Mouse (Mus musculus): ENCODE results near the gene AA986860. TPM values are rescaled to one million over a fixed set of nuclear protein-coding genes. Genes with fewer than 3 reads are reported as not detected.

Gene AA986860
- polyA plus RNA-seq, 1 experiment from 2014 or later: 1.2 TPM

GRCm38 (mm10) chr1:130738551-130739106 is 6.9 kb downstream of the AA986860 start:
- WGBS: 67% methylated on average over 3 of the region's 3 CpGs
- Histone ChIP-seq H3K27ac (no peak overlapping the region), H3K4me2 (replicated peaks) (no peak overlapping the region), H3K9me3 (no peaks in the 10 kb centered on the region), H3K36me3 (no peaks in the 10 kb centered on the region), H3K4me1 (no peaks in the 10 kb centered on the region), H3K9ac (no peak overlapping the region), H3K4me3 (no peak overlapping the region), H3K27me3 (no peaks in the 10 kb centered on the region)
- no peak for ATAC-seq (ENCODE audit: low FRiP score, low read depth)

GRCm38 (mm10) chr1:130739636-130740035 is 7.9 kb downstream of the AA986860 start:
- WGBS: 79% methylated on average over 3 of the region's 3 CpGs

GRCm38 (mm10) chr1:130740227-130740648 is 8.5 kb downstream of the AA986860 start:
- no peak overlapping the region for H3K4me2 ChIP-seq (replicated peaks)
- 68% methylated on average over 4 of the region's 4 CpGs for WGBS
- no peak overlapping the region for H3K9ac ChIP-seq
- ATAC-seq (ENCODE audit: low FRiP score, low read depth): no peak
- no peaks in the 10 kb centered on the region for H3K9me3 ChIP-seq
- no peaks in the 10 kb centered on the region for H3K27me3 ChIP-seq
- no peak overlapping the region for H3K4me3 ChIP-seq
- H3K36me3 ChIP-seq: no peaks in the 10 kb centered on the region
- no peak overlapping the region for H3K27ac ChIP-seq
- H3K4me1 ChIP-seq: no peaks in the 10 kb centered on the region

More at GRCm38 (mm10) chr1:130739636-130740035, 7.9 kb downstream of the AA986860 start:
- no peak overlapping the region for H3K9ac ChIP-seq
- no peak for ATAC-seq (ENCODE audit: low FRiP score, low read depth)
- H3K4me3 ChIP-seq: no peak overlapping the region
- no peaks in the 10 kb centered on the region for H3K9me3 ChIP-seq
- H3K36me3 ChIP-seq: no peaks in the 10 kb centered on the region
- no peak overlapping the region for H3K27ac ChIP-seq
- no peaks in the 10 kb centered on the region for H3K4me1 ChIP-seq
- no peak overlapping the region for H3K4me2 ChIP-seq (replicated peaks)
- H3K27me3 ChIP-seq: no peaks in the 10 kb centered on the region

GRCm38 (mm10) chr1:130740781-130741720 is 9.3 kb downstream of the AA986860 start:
- no peak overlapping the region for H3K27ac ChIP-seq
- 63% methylated on average over 15 of the region's 15 CpGs for WGBS

GRCm38 (mm10) chr1:130742201-130742600 is 10.4 kb downstream of the AA986860 start:
- H3K36me3 ChIP-seq: no peaks in the 10 kb centered on the region
- 86% methylated on average over 7 of the region's 7 CpGs for WGBS
- no peak overlapping the region for H3K4me3 ChIP-seq
- no peaks in the 10 kb centered on the region for H3K4me1 ChIP-seq
- ATAC-seq (ENCODE audit: low FRiP score, low read depth): no peak
- no peak overlapping the region for H3K27ac ChIP-seq
- no peaks in the 10 kb centered on the region for H3K27me3 ChIP-seq
- no peak overlapping the region for H3K9ac ChIP-seq
- H3K9me3 ChIP-seq: no peaks in the 10 kb centered on the region
- no peak overlapping the region for H3K4me2 ChIP-seq (replicated peaks)

More at GRCm38 (mm10) chr1:130740781-130741720, 9.3 kb downstream of the AA986860 start:
- peak; percentile 46 for ATAC-seq (ENCODE audit: low FRiP score, low read depth)
- H3K4me2 ChIP-seq (replicated peaks): no peak overlapping the region
- no peaks in the 10 kb centered on the region for H3K4me1 ChIP-seq
- no peak overlapping the region for H3K9ac ChIP-seq
- no peak overlapping the region for H3K4me3 ChIP-seq
- H3K27me3 ChIP-seq: no peaks in the 10 kb centered on the region
- no peaks in the 10 kb centered on the region for H3K36me3 ChIP-seq
- H3K9me3 ChIP-seq: no peaks in the 10 kb centered on the region

- ATAC-seq (ENCODE audit: low FRiP score, low read depth): no peak
- 95% methylated on average over 1 of the region's 1 CpGs for WGBS
- Histone ChIP-seq H3K4me1 (no peaks in the 10 kb centered on the region), H3K4me3 (no peak overlapping the region), H3K36me3 (no peaks in the 10 kb centered on the region), H3K9me3 (no peaks in the 10 kb centered on the region), H3K27me3 (no peaks in the 10 kb centered on the region), H3K4me2 (replicated peaks) (no peak overlapping the region), H3K27ac (no peak overlapping the region), H3K9ac (no peak overlapping the region)
Measured at GRCm38 (mm10) chr1:130743775-130744174, 12.0 kb downstream of the AA986860 start.

GRCm38 (mm10) chr1:130744217-130744616 is 12.4 kb downstream of the AA986860 start:
- Histone ChIP-seq H3K9ac (no peak overlapping the region), H3K27ac (no peak overlapping the region), H3K36me3 (no peaks in the 10 kb centered on the region), H3K4me2 (replicated peaks) (no peak overlapping the region), H3K4me1 (no peaks in the 10 kb centered on the region), H3K9me3 (no peaks in the 10 kb centered on the region), H3K4me3 (no peak overlapping the region), H3K27me3 (no peaks in the 10 kb centered on the region)
- WGBS: 90% methylated on average over 2 of the region's 2 CpGs
- ATAC-seq (ENCODE audit: low FRiP score, low read depth): no peak

GRCm38 (mm10) chr1:130744961-130745360 is 13.2 kb downstream of the AA986860 start:
- Histone ChIP-seq H3K36me3 (no peaks in the 10 kb centered on the region), H3K4me1 (no peaks in the 10 kb centered on the region), H3K27me3 (no peaks in the 10 kb centered on the region), H3K27ac (no peak overlapping the region), H3K9me3 (no peaks in the 10 kb centered on the region), H3K4me3 (no peak overlapping the region), H3K9ac (no peak overlapping the region), H3K4me2 (replicated peaks) (no peak overlapping the region)
- 86% methylated on average over 5 of the region's 5 CpGs for WGBS
- no peak for ATAC-seq (ENCODE audit: low FRiP score, low read depth)

GRCm38 (mm10) chr1:130745591-130745990 is 13.8 kb downstream of the AA986860 start:
- H3K9me3 ChIP-seq: no peaks in the 10 kb centered on the region
- no peak overlapping the region for H3K4me2 ChIP-seq (replicated peaks)
- no peaks in the 10 kb centered on the region for H3K36me3 ChIP-seq
- H3K27me3 ChIP-seq: no peaks in the 10 kb centered on the region
- ATAC-seq (ENCODE audit: low FRiP score, low read depth): no peak
- no peaks in the 10 kb centered on the region for H3K4me1 ChIP-seq
- H3K9ac ChIP-seq: no peak overlapping the region
- H3K27ac ChIP-seq: no peak overlapping the region
- H3K4me3 ChIP-seq: no peak overlapping the region
- WGBS: 96% methylated on average over 3 of the region's 3 CpGs

- H3K27me3 ChIP-seq: no peaks in the 10 kb centered on the region
- no peak overlapping the region for H3K4me2 ChIP-seq (replicated peaks)
- no peaks in the 10 kb centered on the region for H3K9me3 ChIP-seq
- no peak overlapping the region for H3K4me3 ChIP-seq
- 80% methylated on average over 3 of the region's 3 CpGs for WGBS
- no peak for ATAC-seq (ENCODE audit: low FRiP score, low read depth)
- no peaks in the 10 kb centered on the region for H3K36me3 ChIP-seq
- no peaks in the 10 kb centered on the region for H3K4me1 ChIP-seq
- no peak overlapping the region for H3K27ac ChIP-seq
- no peak overlapping the region for H3K9ac ChIP-seq
Measured at GRCm38 (mm10) chr1:130746819-130747218, 15.0 kb downstream of the AA986860 start.

- Histone ChIP-seq H3K4me2 (replicated peaks) (no peak overlapping the region), H3K36me3 (no peaks in the 10 kb centered on the region), H3K27ac (no peak overlapping the region), H3K4me3 (no peak overlapping the region), H3K9ac (no peak overlapping the region), H3K9me3 (no peaks in the 10 kb centered on the region), H3K27me3 (no peaks in the 10 kb centered on the region), H3K4me1 (no peaks in the 10 kb centered on the region)
- 77% methylated on average over 9 of the region's 9 CpGs for WGBS
- no peak for ATAC-seq (ENCODE audit: low FRiP score, low read depth)
Measured at GRCm38 (mm10) chr1:130759689-130760088, 27.9 kb downstream of the AA986860 start.

- H3K36me3 ChIP-seq: no peaks in the 10 kb centered on the region
- no peaks in the 10 kb centered on the region for H3K9me3 ChIP-seq
- no peaks in the 10 kb centered on the region for H3K27me3 ChIP-seq
- H3K4me1 ChIP-seq: no peaks in the 10 kb centered on the region
- 63% methylated on average over 1 of the region's 1 CpGs for WGBS
- ATAC-seq (ENCODE audit: low FRiP score, low read depth): no peak
- no peak overlapping the region for H3K4me3 ChIP-seq
- H3K27ac ChIP-seq: no peak overlapping the region
- H3K9ac ChIP-seq: no peak overlapping the region
- no peak overlapping the region for H3K4me2 ChIP-seq (replicated peaks)
Measured at GRCm38 (mm10) chr1:130761597-130761996, 29.8 kb downstream of the AA986860 start.
